Mouse (Mus musculus): ENCODE measurements around the gene Bbx. TPM values are rescaled to one million over a fixed set of nuclear protein-coding genes. Genes with fewer than 3 reads are reported as not detected.
A peak's percentile ranks its signal among the peaks of the same experiment; 100 is the strongest.

Gene Bbx
- polyA plus RNA-seq, 1 experiment from 2014 or later, result 8.9 TPM

GRCm38 (mm10) chr16:50309411-50310042, 122.7 kb downstream of the Bbx start:
- DNase-seq (no peak), ATAC-seq (ENCODE audit: low read depth) (no peak)
- Histone ChIP-seq H3K4me1 (replicated peaks) (no peaks in the 10 kb centered on the region), H3K4me3 (replicated peaks) (no peak overlapping the region), H3K27ac (no peak overlapping the region), H3K9ac (no peak overlapping the region), H3K36me3 (no peaks in the 10 kb centered on the region), H3K4me2 (no peak overlapping the region), H3K27me3 (no peaks in the 10 kb centered on the region), H3K9me3 (replicated peaks) (no peaks in the 10 kb centered on the region)
- 71% methylated on average over 9 of the region's 9 CpGs for WGBS (ENCODE audit: insufficient replicate concordance)

DNA sequence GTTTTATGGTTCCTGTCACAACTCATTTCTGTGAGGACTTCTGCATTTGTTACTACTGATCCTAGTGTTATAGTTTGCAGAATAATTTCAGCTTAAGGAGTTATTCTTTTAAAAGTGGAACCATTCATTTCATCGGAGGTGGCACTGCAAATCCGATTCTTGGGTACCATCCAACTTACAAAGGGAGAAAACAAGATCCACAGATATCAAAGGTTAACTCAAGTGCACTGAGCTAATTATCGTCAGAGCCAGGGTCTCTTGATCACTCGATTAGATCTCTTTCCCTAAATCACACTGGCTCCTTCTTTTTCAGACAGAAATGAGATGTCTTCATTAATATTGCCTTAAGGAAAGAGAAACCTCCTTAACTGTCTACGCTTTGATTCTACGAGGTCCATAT, 123.9 kb downstream of the Bbx start:
- H3K9me3 ChIP-seq (replicated peaks), result no peaks in the 10 kb centered on the region
- H3K9ac ChIP-seq, result no peak overlapping the region
- DNase-seq (no peak), ATAC-seq (ENCODE audit: low read depth) (no peak)
- H3K36me3 ChIP-seq, result no peaks in the 10 kb centered on the region
- no peak overlapping the region for H3K4me2 ChIP-seq
- no peak overlapping the region for H3K27ac ChIP-seq
- 68% methylated on average over 6 of the region's 6 CpGs for WGBS (ENCODE audit: insufficient replicate concordance)
- no peak overlapping the region for H3K4me3 ChIP-seq (replicated peaks)
- no peaks in the 10 kb centered on the region for H3K4me1 ChIP-seq (replicated peaks)
- H3K27me3 ChIP-seq, result no peaks in the 10 kb centered on the region

DNA sequence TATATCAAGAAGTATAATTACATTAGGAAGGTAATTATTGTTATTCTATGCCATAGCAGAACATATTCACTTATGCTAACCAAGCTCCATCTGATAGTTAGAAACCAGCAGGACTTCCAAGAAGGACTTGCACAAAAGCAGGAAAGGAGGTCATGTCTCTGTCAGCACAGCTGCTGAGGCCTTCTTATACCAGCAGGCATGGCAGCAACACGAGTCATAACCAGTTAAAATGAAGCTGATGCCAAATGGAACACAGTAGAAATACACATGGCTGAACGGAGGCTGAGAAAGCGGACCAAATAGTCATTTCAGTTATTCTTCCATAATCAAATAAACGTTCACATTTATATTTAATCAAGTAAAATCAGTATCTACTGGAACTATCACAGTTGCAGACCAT, 125.0 kb downstream of the Bbx start:
- Histone ChIP-seq H3K27ac (no peak overlapping the region), H3K4me3 (replicated peaks) (no peak overlapping the region), H3K27me3 (no peaks in the 10 kb centered on the region), H3K4me1 (replicated peaks) (no peaks in the 10 kb centered on the region), H3K4me2 (no peak overlapping the region), H3K9me3 (replicated peaks) (no peaks in the 10 kb centered on the region), H3K36me3 (no peaks in the 10 kb centered on the region), H3K9ac (no peak overlapping the region)
- 64% methylated on average over 4 of the region's 4 CpGs for WGBS (ENCODE audit: insufficient replicate concordance)
- DNase-seq (no peak), ATAC-seq (ENCODE audit: low read depth) (no peak)

DNA sequence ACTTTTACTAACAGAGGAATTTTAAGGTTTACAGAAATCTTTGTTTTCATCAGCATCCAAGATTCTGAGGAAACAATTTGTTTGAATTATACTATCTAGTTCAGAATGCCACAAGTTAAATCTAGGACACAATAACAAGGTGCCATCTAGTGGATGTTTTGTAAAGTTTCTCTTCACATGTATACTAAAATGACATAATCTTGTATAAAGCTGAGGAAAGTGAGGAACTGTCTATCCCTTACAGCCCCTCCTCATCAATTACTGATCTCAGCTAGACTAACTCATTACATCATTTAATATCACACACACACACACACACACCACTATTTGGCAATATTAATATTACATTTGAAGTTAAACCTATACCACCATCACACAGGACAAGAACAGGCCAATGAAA, 125.5 kb downstream of the Bbx start:
- H3K4me1 ChIP-seq (replicated peaks), result no peaks in the 10 kb centered on the region
- no peak overlapping the region for H3K4me3 ChIP-seq (replicated peaks)
- no peak overlapping the region for H3K27ac ChIP-seq
- no peaks in the 10 kb centered on the region for H3K36me3 ChIP-seq
- no peaks in the 10 kb centered on the region for H3K9me3 ChIP-seq (replicated peaks)
- ATAC-seq (ENCODE audit: low read depth), result no peak
- H3K27me3 ChIP-seq, result no peaks in the 10 kb centered on the region
- no peak overlapping the region for H3K4me2 ChIP-seq
- DNase-seq, result no peak
- H3K9ac ChIP-seq, result no peak overlapping the region

DNA sequence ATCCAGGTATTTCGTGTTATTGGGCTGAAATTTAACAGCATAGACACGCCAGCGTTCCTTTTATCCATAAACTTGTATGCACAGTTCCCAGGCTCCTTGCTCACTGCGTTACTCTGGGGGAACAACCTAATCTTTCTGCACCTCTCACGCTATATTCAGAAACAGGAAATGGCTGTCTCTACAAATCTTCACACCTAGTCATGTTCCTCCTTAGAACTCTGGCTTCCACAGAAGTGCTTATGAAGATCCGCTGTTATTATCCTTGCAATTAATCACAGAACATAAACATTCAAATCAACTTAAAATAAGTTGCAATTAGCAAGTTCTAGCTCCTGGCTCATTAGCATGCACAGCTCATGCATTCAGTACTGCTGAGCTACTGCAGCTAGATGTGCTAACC, 127.0 kb downstream of the Bbx start:
- Histone ChIP-seq H3K9ac (no peak overlapping the region), H3K27ac (no peak overlapping the region), H3K36me3 (no peaks in the 10 kb centered on the region), H3K4me1 (replicated peaks) (no peaks in the 10 kb centered on the region), H3K9me3 (replicated peaks) (no peaks in the 10 kb centered on the region), H3K4me3 (replicated peaks) (no peak overlapping the region), H3K27me3 (no peaks in the 10 kb centered on the region), H3K4me2 (no peak overlapping the region)
- WGBS (ENCODE audit: insufficient replicate concordance), result 59% methylated on average over 6 of the region's 6 CpGs
- ATAC-seq (ENCODE audit: low read depth), result no peak
- no peak for DNase-seq

GRCm38 (mm10) chr16:50302566-50302965, 129.6 kb downstream of the Bbx start:
- Histone ChIP-seq H3K4me1 (replicated peaks) (0 out of 2 replicates have a peak, but pooled peaks cover 2% of the 10 kb centered on the region), H3K27me3 (no peaks in the 10 kb centered on the region), H3K4me3 (replicated peaks) (no peak overlapping the region), H3K4me2 (no peak overlapping the region), H3K27ac (no peak overlapping the region), H3K9me3 (replicated peaks) (no peaks in the 10 kb centered on the region), H3K36me3 (no peaks in the 10 kb centered on the region), H3K9ac (no peak overlapping the region)
- no peak for DNase-seq
- ATAC-seq (ENCODE audit: low read depth), result no peak
- 88% methylated on average over 1 of the region's 1 CpGs for WGBS (ENCODE audit: insufficient replicate concordance)

GRCm38 (mm10) chr16:50298743-50299443, 133.3 kb downstream of the Bbx start:
- no peak overlapping the region for H3K9ac ChIP-seq
- no peak overlapping the region for H3K4me2 ChIP-seq

DNA sequence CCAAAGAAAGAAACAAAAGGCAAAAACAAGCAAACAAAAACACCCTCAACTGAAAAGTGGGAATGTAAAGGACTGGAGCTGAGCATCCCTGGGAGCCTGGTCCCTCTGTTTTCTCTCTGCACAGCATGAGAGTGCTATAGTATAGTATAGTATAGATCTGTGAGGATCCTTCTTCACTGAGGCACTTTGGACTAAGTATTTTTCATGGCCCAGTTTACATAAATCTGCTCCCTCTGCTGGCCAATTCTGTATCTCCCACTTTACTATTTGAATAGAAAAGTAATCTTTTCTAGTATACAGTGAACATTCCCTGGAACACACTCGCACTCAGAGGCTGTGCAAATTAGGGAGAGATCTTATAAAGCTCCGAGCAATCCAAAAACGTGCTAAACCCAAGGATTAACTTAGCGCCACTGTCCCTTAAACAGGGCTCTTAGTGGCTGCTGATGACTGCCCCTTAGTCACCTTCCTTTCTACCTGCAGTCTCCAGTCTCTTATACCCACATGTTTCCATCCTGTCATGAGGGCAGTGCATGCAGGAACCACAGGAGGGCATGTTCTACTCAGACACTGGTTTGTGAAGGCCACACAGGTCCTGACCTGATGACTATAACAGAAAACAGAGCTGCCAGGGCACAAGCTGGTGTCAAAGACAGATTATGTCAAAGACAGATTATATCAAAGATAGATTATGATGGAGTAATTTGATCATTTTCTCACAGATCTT, 138.5 kb downstream of the Bbx start:
- 66% methylated on average over 4 of the region's 4 CpGs for WGBS (ENCODE audit: insufficient replicate concordance)
- Histone ChIP-seq H3K9ac (no peak overlapping the region), H3K4me1 (replicated peaks) (no peaks in the 10 kb centered on the region), H3K9me3 (replicated peaks) (no peaks in the 10 kb centered on the region), H3K4me3 (replicated peaks) (no peak overlapping the region), H3K27ac (no peak overlapping the region), H3K36me3 (no peaks in the 10 kb centered on the region), H3K4me2 (no peak overlapping the region), H3K27me3 (no peaks in the 10 kb centered on the region)
- no peak for DNase-seq
- ATAC-seq (ENCODE audit: low read depth), result no peak

More at GRCm38 (mm10) chr16:50298743-50299443, 133.3 kb downstream of the Bbx start:
- Histone ChIP-seq H3K4me3 (replicated peaks) (no peak overlapping the region), H3K4me1 (replicated peaks) (0 out of 2 replicates have a peak, but pooled peaks cover 2% of the 10 kb centered on the region), H3K27ac (no peak overlapping the region), H3K9me3 (replicated peaks) (no peaks in the 10 kb centered on the region), H3K27me3 (no peaks in the 10 kb centered on the region), H3K36me3 (no peaks in the 10 kb centered on the region)
- ATAC-seq (ENCODE audit: low read depth), result no peak
- 41% methylated on average over 8 of the region's 8 CpGs for WGBS (ENCODE audit: insufficient replicate concordance)
- no peak for DNase-seq

DNA sequence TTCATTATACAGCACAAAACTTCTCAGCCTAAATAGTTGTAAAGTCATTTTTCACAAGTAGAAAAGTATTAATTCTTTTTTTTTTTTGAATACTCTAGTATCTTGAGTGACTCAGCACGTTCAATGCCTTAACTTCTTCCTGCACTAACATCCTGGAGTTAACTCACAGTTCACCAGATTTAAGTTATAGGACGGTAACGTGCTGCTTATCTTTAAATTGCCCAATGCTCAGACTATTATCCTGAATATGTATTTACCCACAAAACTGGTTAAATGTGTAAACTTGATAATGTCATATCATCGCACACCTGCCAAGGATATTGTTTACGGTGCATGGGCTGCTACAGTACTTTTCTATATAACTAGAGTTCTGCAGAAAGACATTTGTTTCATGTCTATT, 139.4 kb downstream of the Bbx start:
- Histone ChIP-seq H3K4me3 (replicated peaks) (no peak overlapping the region), H3K27me3 (no peaks in the 10 kb centered on the region), H3K4me1 (replicated peaks) (no peaks in the 10 kb centered on the region), H3K9ac (no peak overlapping the region), H3K36me3 (no peaks in the 10 kb centered on the region), H3K27ac (no peak overlapping the region), H3K4me2 (no peak overlapping the region), H3K9me3 (replicated peaks) (no peaks in the 10 kb centered on the region)
- ATAC-seq (ENCODE audit: low read depth) (0 out of 2 replicates have a peak, but pooled peaks have one; percentile 18), DNase-seq (no peak)
- WGBS (ENCODE audit: insufficient replicate concordance), result 33% methylated on average over 5 of the region's 5 CpGs

- Histone ChIP-seq H3K4me3 (replicated peaks) (no peak overlapping the region), H3K4me2 (no peak overlapping the region), H3K9ac (no peak overlapping the region), H3K36me3 (no peaks in the 10 kb centered on the region), H3K27me3 (no peaks in the 10 kb centered on the region), H3K27ac (no peak overlapping the region), H3K4me1 (replicated peaks) (no peaks in the 10 kb centered on the region), H3K9me3 (replicated peaks) (no peaks in the 10 kb centered on the region)
- WGBS (ENCODE audit: insufficient replicate concordance), result 22% methylated on average over 5 of the region's 5 CpGs
- ATAC-seq (ENCODE audit: low read depth), result no peak
- no peak for DNase-seq
Observed at GRCm38 (mm10) chr16:50289764-50290163, 142.4 kb downstream of the Bbx start.

DNA sequence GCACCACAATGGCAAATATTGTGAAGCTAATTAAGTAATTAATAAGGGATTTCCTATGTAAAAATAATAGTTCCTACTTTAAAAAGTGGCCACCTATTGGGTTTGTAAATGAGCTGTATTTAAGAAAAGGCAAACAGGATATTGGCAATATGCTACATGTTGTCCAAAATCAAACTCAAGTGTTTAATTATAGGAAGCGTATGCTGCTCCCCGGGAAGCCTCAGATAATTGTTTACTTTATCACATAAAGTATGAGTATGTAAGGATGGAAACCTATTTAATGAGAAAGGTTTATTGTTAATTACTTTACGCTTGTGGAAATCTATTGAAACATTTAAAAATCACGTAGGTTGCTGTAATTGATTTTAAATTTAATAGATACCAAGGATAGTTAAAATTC, 159.4 kb downstream of the Bbx start:
- Histone ChIP-seq H3K9ac (no peak overlapping the region), H3K27me3 (no peaks in the 10 kb centered on the region), H3K4me1 (replicated peaks) (no peaks in the 10 kb centered on the region), H3K27ac (no peak overlapping the region), H3K9me3 (replicated peaks) (no peaks in the 10 kb centered on the region), H3K4me3 (replicated peaks) (no peak overlapping the region), H3K4me2 (no peak overlapping the region), H3K36me3 (no peaks in the 10 kb centered on the region)
- no peak for DNase-seq
- WGBS (ENCODE audit: insufficient replicate concordance), result 82% methylated on average over 4 of the region's 4 CpGs
- ATAC-seq (ENCODE audit: low read depth), result no peak
